Mouse (Mus musculus) heart, embryonic 12.5 days (tissue): ENCODE data around the gene Nlgn2. TPM values are rescaled to one million over a fixed set of nuclear protein-coding genes. Genes with fewer than 3 reads are reported as not detected.

ENCODE experiments used
- ATAC-seq: fragments of 200-750 bp; cut with Nextera tagmentation; 2 replicates; pipeline ENCODE4 v1.8.0; 2017; ENCODE audit warnings: moderate TSS enrichment, moderate library complexity; ENCODE audit not compliant: insufficient number of reproducible peaks, low FRiP score
- H3K27ac ChIP-seq: fragments of 300-500 bp; sonication (generic); 2 replicates; pipeline ENCODE4 v1.5.1; 2016; ENCODE audit warnings: mild to moderate bottlenecking, moderate library complexity; ENCODE audit not compliant: poor library complexity, severe bottlenecking
- H3K27me3 ChIP-seq: fragments of 300-500 bp; sonication (generic); replicated peaks from 2 replicates; pipeline ENCODE4 v1.6.1; 2016; ENCODE audit warnings: mild to moderate bottlenecking, moderate library complexity
- H3K36me3 ChIP-seq: fragments of 300-500 bp; sonication (generic); 2 replicates; pipeline ENCODE4 v1.6.1; 2016; ENCODE audit warnings: mild to moderate bottlenecking, moderate library complexity
- H3K4me1 ChIP-seq: fragments of 300-500 bp; sonication (generic); replicated peaks from 2 replicates; pipeline ENCODE4 v1.6.1; 2016; ENCODE audit warnings: mild to moderate bottlenecking
- H3K4me2 ChIP-seq: fragments of 300-500 bp; sonication (generic); 2 replicates; pipeline ENCODE4 v1.6.1; 2016; ENCODE audit warnings: mild to moderate bottlenecking, moderate library complexity
- H3K4me3 ChIP-seq: fragments of 300-500 bp; sonication (generic); 2 replicates; pipeline ENCODE4 v1.5.1; 2016; ENCODE audit warnings: mild to moderate bottlenecking
- H3K9ac ChIP-seq: fragments of 300-500 bp; sonication (generic); 2 replicates; pipeline ENCODE4 v1.6.1; 2016; ENCODE audit warnings: mild to moderate bottlenecking, moderate library complexity
- H3K9me3 ChIP-seq: fragments of 300-500 bp; sonication (generic); replicated peaks from 2 replicates; pipeline ENCODE4 v1.6.1; 2016; ENCODE audit warnings: mild to moderate bottlenecking, moderate library complexity
- WGBS: fragments of 180-500 bp; shearing (Covaris S2); methylation state at CpG from one replicate; pipeline ENCODE4 v1.1.7; 2016; 5-methylcytosine and 5-hydroxymethylcytosine counted together
- polyA plus RNA-seq: library from polyadenylated mRNA; unstranded; fragments of >200 nt; fragmentation: Nextera tagmentation; extraction: Ambion mirVana; gene quantifications from 2 replicates; pipeline ENCODE4 v1.2.1, GENCODE M21; 2016

The Nlgn2 gene
- 1.8 and 2.3 TPM in 2 replicates for polyA plus RNA-seq

- H3K4me3 ChIP-seq: peak within 1 kb of the TSS; percentile 63
- H3K9me3 ChIP-seq: no peaks in the 10 kb centered on the region
- WGBS: under 1% methylated on average over 31 of the region's 32 CpGs
- H3K27me3 ChIP-seq: peaks cover 42% of the 10 kb centered on the region
- H3K9ac ChIP-seq: peak within 1 kb of the TSS; percentile 78
- H3K4me1 ChIP-seq: peaks cover 45% of the 10 kb centered on the region
- peak within 1 kb of the TSS; percentile 73 for H3K27ac ChIP-seq
- H3K36me3 ChIP-seq: no peaks in the 10 kb centered on the region
- peak within 1 kb of the TSS; percentile 92 for H3K4me2 ChIP-seq
- ATAC-seq: peak; percentile 76
Observed at GRCm38 (mm10) chr11:69837604-69837951, at the start of gene Nlgn2. Nlgn2 (minus strand) TSS chr11:69837784.

GRCm38 (mm10) chr11:69886907-69887635, 49.5 kb upstream of the Nlgn2 start:
- WGBS: 38% methylated on average over 8 of the region's 8 CpGs
- Histone ChIP-seq H3K4me2 (no peak overlapping the region), H3K36me3 (no peaks in the 10 kb centered on the region), H3K9ac (no peak overlapping the region), H3K27me3 (no peaks in the 10 kb centered on the region), H3K9me3 (no peaks in the 10 kb centered on the region), H3K4me3 (no peak overlapping the region), H3K4me1 (peaks cover 52% of the 10 kb centered on the region), H3K27ac (no peak overlapping the region)
- ATAC-seq: peak; percentile 46; the same call in 1 of the 2 replicates

GRCm38 (mm10) chr11:69884663-69885062, 47.1 kb upstream of the Nlgn2 start:
- Histone ChIP-seq H3K27me3 (no peaks in the 10 kb centered on the region), H3K4me1 (peaks cover 44% of the 10 kb centered on the region), H3K9ac (no peak overlapping the region), H3K4me2 (peak overlapping the region; percentile 14), H3K36me3 (no peaks in the 10 kb centered on the region), H3K4me3 (no peak overlapping the region), H3K9me3 (no peaks in the 10 kb centered on the region), H3K27ac (peak overlapping the region; percentile 43; the same call in 1 of the 2 replicates)
- ATAC-seq: no peak
- 77% methylated on average over 8 of the region's 8 CpGs for WGBS

DNA sequence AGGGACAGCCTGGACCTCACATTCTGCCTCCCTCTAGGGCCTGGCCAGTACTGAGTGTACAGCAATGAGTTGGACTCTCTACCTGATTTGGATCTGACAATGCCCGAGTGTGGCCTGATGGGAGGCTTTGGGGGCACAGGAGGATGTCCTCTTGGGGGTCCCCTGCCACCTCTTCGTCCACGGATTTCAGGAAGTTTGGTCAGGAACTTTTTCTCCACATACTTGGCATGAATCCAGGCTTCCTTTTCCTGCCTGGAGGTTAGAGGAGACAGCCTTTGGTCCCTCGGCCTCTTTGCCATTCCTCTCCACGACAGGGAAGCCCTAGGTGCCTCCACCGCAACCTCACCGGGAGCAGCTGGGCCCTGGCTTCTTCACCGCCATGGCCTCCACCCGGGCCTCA, 46.7 kb upstream of the Nlgn2 start:
- Histone ChIP-seq H3K27me3 (no peaks in the 10 kb centered on the region), H3K36me3 (no peaks in the 10 kb centered on the region), H3K4me1 (peaks cover 49% of the 10 kb centered on the region), H3K27ac (peak overlapping the region; percentile 43; the same call in 1 of the 2 replicates), H3K4me2 (peak overlapping the region; percentile 14), H3K4me3 (no peak overlapping the region), H3K9ac (peak overlapping the region; percentile 39; the same call in 1 of the 2 replicates), H3K9me3 (no peaks in the 10 kb centered on the region)
- 57% methylated on average over 9 of the region's 9 CpGs for WGBS
- ATAC-seq: no peak

GRCm38 (mm10) chr11:69883527-69884151, 46.1 kb upstream of the Nlgn2 start:
- H3K4me2 ChIP-seq: no peak overlapping the region
- H3K27ac ChIP-seq: no peak overlapping the region
- no peak for ATAC-seq
- no peak overlapping the region for H3K4me3 ChIP-seq
- no peaks in the 10 kb centered on the region for H3K9me3 ChIP-seq
- peak overlapping the region; percentile 39; the same call in 1 of the 2 replicates for H3K9ac ChIP-seq
- H3K36me3 ChIP-seq: no peaks in the 10 kb centered on the region
- WGBS: 76% methylated on average over 8 of the region's 8 CpGs
- H3K27me3 ChIP-seq: no peaks in the 10 kb centered on the region
- H3K4me1 ChIP-seq: peaks cover 55% of the 10 kb centered on the region

GRCm38 (mm10) chr11:69883066-69883465, 45.5 kb upstream of the Nlgn2 start:
- Histone ChIP-seq H3K27me3 (no peaks in the 10 kb centered on the region), H3K9ac (no peak overlapping the region), H3K36me3 (no peaks in the 10 kb centered on the region), H3K4me2 (no peak overlapping the region), H3K9me3 (no peaks in the 10 kb centered on the region), H3K4me1 (peaks cover 59% of the 10 kb centered on the region), H3K27ac (no peak overlapping the region), H3K4me3 (no peak overlapping the region)
- no peak for ATAC-seq
- 60% methylated on average over 4 of the region's 4 CpGs for WGBS

DNA sequence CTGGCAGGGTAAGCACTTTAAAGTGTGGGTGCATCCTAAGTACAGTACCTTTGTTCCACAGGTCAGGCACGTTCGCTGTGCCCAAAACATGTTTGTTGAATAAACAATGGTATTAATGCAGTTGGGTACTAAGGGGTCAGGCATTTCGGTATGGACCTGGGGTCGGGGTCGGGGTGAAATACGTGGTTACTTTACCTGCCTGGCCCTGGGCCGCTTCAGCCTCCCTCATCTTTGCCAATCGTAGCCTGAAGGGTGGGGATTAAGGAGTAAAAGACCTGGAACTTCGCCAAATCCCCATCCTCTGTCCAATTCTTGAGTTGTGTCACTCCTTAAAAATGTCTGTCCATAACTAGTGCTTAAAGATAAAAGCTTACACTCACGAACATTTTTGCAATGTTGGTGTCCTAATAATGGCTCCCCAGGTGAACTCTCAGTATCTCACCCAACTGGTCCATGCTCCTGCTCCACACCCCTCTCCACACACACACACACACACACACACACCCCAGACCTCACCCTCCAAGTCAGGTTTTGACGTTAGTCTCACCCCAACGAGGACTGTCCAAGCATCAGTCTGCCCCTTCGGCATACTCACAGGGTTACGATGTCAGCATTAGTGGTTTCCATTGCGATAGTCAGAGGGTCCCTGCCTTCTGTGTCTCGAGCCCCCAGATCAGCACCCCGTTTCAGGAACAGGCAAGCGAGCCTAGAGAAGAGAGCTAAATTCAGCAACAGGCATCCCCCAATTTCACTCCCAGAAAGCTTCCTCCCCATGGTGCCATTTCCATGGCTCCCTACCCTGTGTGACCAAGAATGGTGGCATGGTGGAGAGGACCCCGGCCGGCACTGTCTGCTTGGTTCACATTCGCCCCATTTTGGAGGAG, 44.4 kb upstream of the Nlgn2 start:
- H3K4me2 ChIP-seq: peak overlapping the region; percentile 85
- peak overlapping the region; percentile 58 for H3K4me3 ChIP-seq
- peaks cover 61% of the 10 kb centered on the region for H3K4me1 ChIP-seq
- no peak for ATAC-seq
- H3K27ac ChIP-seq: peak overlapping the region; percentile 91
- peak overlapping the region; percentile 75 for H3K9ac ChIP-seq
- no peaks in the 10 kb centered on the region for H3K9me3 ChIP-seq
- no peaks in the 10 kb centered on the region for H3K27me3 ChIP-seq
- WGBS: 61% methylated on average over 21 of the region's 21 CpGs
- no peaks in the 10 kb centered on the region for H3K36me3 ChIP-seq

GRCm38 (mm10) chr11:69880853-69881603, 43.4 kb upstream of the Nlgn2 start, which contains the start of gene Kctd11:
Kctd11 (minus strand) TSS chr11:69881406.
- Histone ChIP-seq H3K27me3 (no peaks in the 10 kb centered on the region), H3K36me3 (no peaks in the 10 kb centered on the region), H3K4me3 (peak within 1 kb of the TSS; percentile 58), H3K4me2 (peak within 1 kb of the TSS; percentile 85), H3K27ac (peak within 1 kb of the TSS; percentile 91), H3K9ac (peak within 1 kb of the TSS; percentile 75), H3K9me3 (no peaks in the 10 kb centered on the region), H3K4me1 (peaks cover 66% of the 10 kb centered on the region)
- peak; percentile 93 for ATAC-seq
- under 1% methylated on average over 46 of the region's 46 CpGs for WGBS

- Histone ChIP-seq H3K9ac (peak overlapping the region; percentile 75), H3K4me1 (peaks cover 65% of the 10 kb centered on the region), H3K4me2 (peak overlapping the region; percentile 85), H3K27ac (peak overlapping the region; percentile 91), H3K9me3 (no peaks in the 10 kb centered on the region), H3K36me3 (no peaks in the 10 kb centered on the region), H3K27me3 (no peaks in the 10 kb centered on the region), H3K4me3 (peak overlapping the region; percentile 58)
- peak; percentile 47 for ATAC-seq
- under 1% methylated on average over 18 of the region's 18 CpGs for whole genome bisulfite sequencing
Observed at GRCm38 (mm10) chr11:69880506-69880852, 42.9 kb upstream of the Nlgn2 start.

DNA sequence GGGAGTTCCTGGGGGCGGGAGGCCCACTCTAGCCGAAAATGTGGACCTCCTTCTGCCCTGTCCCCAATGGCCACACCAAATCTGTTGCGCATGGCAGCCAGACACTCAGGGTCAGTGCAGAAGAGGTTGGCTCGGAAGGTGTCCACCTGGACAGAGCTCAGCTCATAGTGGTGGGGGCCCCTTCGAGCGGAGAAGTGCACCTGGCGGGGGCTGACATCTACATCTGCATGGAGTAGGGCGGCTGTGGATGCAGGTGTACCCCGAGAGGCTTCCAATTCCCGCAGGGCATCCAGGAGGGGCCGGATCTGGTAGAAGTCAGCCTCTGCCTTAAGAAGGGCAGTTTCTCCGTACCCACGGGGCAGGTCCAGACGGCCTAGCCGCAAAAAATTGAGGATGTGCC, 42.1 kb upstream of the Nlgn2 start:
- H3K4me3 ChIP-seq: peak overlapping the region; percentile 58
- H3K36me3 ChIP-seq: no peaks in the 10 kb centered on the region
- no peak for ATAC-seq
- H3K4me2 ChIP-seq: peak overlapping the region; percentile 85
- H3K4me1 ChIP-seq: peaks cover 58% of the 10 kb centered on the region
- H3K27me3 ChIP-seq: no peaks in the 10 kb centered on the region
- no peak overlapping the region for H3K27ac ChIP-seq
- peak overlapping the region; percentile 75 for H3K9ac ChIP-seq
- WGBS: 53% methylated on average over 15 of the region's 15 CpGs
- no peaks in the 10 kb centered on the region for H3K9me3 ChIP-seq
